ENCODE assay signal across 20 mouse cellular contexts in genomic region chr3:89199839-89200238, GRCm38 (mm10).
"Had no signal": no experiment of that assay in that cellular context is flagged by ENCODE, and none has a peak within 500 bp of the region (broad histone marks: within the 10 kb centered on the region; RNA-seq: fewer than 3 reads in every experiment).

No protein-coding gene starts in this region.

- DNase-seq: kidney, adult 2 months; kidney, postnatal 10 days; kidney, postnatal 36 days; liver; lung, adult 18-20 months; lung, postnatal 14 days; retina, postnatal 1 day; right cerebral cortex, postnatal 25 days; spleen, adult 18-20 months; thymus, adult 18-20 months; thymus, postnatal 36 days had no signal

- H3K4me2 ChIP-seq: limb, embryonic 13.5 days; liver, embryonic 12.5 days; liver, embryonic 15.5 days; lung, embryonic 15.5 days; midbrain, embryonic 12.5 days; midbrain, embryonic 15.5 days; neural tube, embryonic 12.5 days had no signal

- H3K27ac ChIP-seq: limb, embryonic 10.5 days; limb, embryonic 13.5 days; liver, embryonic 12.5 days; liver, embryonic 15.5 days; lung, embryonic 15.5 days; macrophage; midbrain, embryonic 12.5 days; midbrain, embryonic 15.5 days; neural tube, embryonic 12.5 days had no signal

- H3K4me3 ChIP-seq: limb, embryonic 10.5 days; limb, embryonic 13.5 days; liver, embryonic 12.5 days; liver, embryonic 15.5 days; lung, embryonic 15.5 days; midbrain, embryonic 12.5 days; midbrain, embryonic 15.5 days; neural tube, embryonic 12.5 days had no signal

- H3K9me3 ChIP-seq: limb, embryonic 10.5 days; limb, embryonic 13.5 days; liver, embryonic 12.5 days; liver, embryonic 15.5 days; lung, embryonic 15.5 days; midbrain, embryonic 12.5 days; midbrain, embryonic 15.5 days; neural tube, embryonic 12.5 days had no signal

- H3K36me3 ChIP-seq: lung, embryonic 15.5 days; midbrain, embryonic 15.5 days had no signal

- ATAC-seq: liver, embryonic 12.5 days; midbrain, embryonic 15.5 days had no signal

- H3K27me3 ChIP-seq: limb, embryonic 13.5 days; lung, embryonic 15.5 days; midbrain, embryonic 12.5 days; midbrain, embryonic 15.5 days; neural tube, embryonic 12.5 days had no signal

- H3K9ac ChIP-seq: limb, embryonic 13.5 days; liver, embryonic 12.5 days; liver, embryonic 15.5 days; lung, embryonic 15.5 days; midbrain, embryonic 12.5 days; midbrain, embryonic 15.5 days; neural tube, embryonic 12.5 days had no signal
